Mouse (Mus musculus): Measurements from ENCODE around the gene Spag8. TPM values are rescaled to one million over a fixed set of nuclear protein-coding genes. Genes with fewer than 3 reads are reported as not detected.

Spag8 gene
- polyA plus RNA-seq, 1 experiment from 2014 or later: 1.7 TPM

DNA sequence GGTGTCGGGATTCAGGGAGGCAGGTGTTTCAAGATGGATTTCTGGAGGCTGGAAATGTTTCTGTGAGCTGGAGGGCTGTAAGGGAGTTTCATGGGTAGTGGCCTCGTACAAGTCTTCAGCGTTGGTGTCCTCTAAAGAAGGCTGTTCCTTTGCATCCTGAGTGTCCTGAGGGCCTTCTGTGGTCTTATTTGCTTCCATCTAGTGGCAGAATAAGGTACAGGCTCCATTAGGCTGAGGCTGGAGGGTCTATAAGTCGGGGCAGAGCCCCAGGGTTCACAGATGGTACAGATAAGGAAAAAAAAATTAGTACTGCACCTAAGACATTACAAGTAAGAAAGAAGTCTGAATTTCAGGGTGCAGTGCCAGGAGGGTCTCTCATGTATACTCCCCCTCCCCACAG is 13.0 kb upstream of the Spag8 start:
- 33% methylated on average over 4 of the region's 4 CpGs for WGBS
- Histone ChIP-seq H3K36me3 (ENCODE audit: control insufficient read depth, insufficient read depth, low read length) (no peaks in the 10 kb centered on the region), H3K4me2 (ENCODE audit: low read depth, low read length, severe bottlenecking) (no peak overlapping the region), H3K9me3 (ENCODE audit: control insufficient read depth, low read length) (no peaks in the 10 kb centered on the region), H3K4me1 (replicated peaks; ENCODE audit: control insufficient read depth, insufficient read depth, low read length) (peaks cover 6% of the 10 kb centered on the region), H3K4me3 (ENCODE audit: low read depth, low read length) (no peak overlapping the region), H3K27me3 (ENCODE audit: control insufficient read depth, insufficient read depth, low read length) (peaks cover 10% of the 10 kb centered on the region; the same call in 1 of the 2 replicates), H3K27ac (ENCODE audit: low read depth, low read length) (no peak overlapping the region), H3K9ac (ENCODE audit: low read length) (no peak overlapping the region)
- ATAC-seq (replicated peaks; ENCODE audit: low FRiP score) (no peak), DNase-seq (ENCODE audit: low spot score) (no peak)

DNA sequence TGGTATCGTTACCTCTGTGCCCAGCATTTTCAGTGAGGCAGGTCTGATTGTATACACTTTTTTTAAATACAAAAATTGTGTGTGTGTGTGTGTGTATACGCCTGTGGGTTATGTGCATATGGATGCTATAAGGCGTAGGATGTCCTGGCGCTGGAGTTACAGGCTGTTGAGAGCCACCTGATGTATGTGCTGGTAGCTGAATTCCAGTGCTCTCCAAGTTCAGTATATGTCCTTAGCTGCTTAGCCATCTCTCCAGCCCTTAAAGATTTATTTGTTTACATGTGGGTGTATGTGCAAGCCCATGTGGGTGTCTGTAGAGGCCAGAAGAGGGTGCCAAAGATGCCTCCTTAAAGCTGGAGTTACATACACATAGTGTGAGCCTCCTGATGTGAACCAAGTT is 3.8 kb upstream of the Spag8 start:
- H3K27ac ChIP-seq (ENCODE audit: low read depth, low read length): no peak overlapping the region
- DNase-seq (ENCODE audit: low spot score) (no peak), ATAC-seq (replicated peaks; ENCODE audit: low FRiP score) (no peak)
- no peak overlapping the region for H3K9ac ChIP-seq (ENCODE audit: low read length)
- H3K27me3 ChIP-seq (ENCODE audit: control insufficient read depth, insufficient read depth, low read length): no peaks in the 10 kb centered on the region
- H3K4me3 ChIP-seq (ENCODE audit: low read depth, low read length): peak overlapping the region; percentile 60
- H3K9me3 ChIP-seq (ENCODE audit: control insufficient read depth, low read length): no peaks in the 10 kb centered on the region
- H3K4me2 ChIP-seq (ENCODE audit: low read depth, low read length, severe bottlenecking): peak overlapping the region; percentile 80; the same call in 1 of the 2 replicates
- H3K4me1 ChIP-seq (replicated peaks; ENCODE audit: control insufficient read depth, insufficient read depth, low read length): peaks cover 4% of the 10 kb centered on the region; the same call in 1 of the 2 replicates
- no peaks in the 10 kb centered on the region for H3K36me3 ChIP-seq (ENCODE audit: control insufficient read depth, insufficient read depth, low read length)
- WGBS: 62% methylated on average over 4 of the region's 4 CpGs

DNA sequence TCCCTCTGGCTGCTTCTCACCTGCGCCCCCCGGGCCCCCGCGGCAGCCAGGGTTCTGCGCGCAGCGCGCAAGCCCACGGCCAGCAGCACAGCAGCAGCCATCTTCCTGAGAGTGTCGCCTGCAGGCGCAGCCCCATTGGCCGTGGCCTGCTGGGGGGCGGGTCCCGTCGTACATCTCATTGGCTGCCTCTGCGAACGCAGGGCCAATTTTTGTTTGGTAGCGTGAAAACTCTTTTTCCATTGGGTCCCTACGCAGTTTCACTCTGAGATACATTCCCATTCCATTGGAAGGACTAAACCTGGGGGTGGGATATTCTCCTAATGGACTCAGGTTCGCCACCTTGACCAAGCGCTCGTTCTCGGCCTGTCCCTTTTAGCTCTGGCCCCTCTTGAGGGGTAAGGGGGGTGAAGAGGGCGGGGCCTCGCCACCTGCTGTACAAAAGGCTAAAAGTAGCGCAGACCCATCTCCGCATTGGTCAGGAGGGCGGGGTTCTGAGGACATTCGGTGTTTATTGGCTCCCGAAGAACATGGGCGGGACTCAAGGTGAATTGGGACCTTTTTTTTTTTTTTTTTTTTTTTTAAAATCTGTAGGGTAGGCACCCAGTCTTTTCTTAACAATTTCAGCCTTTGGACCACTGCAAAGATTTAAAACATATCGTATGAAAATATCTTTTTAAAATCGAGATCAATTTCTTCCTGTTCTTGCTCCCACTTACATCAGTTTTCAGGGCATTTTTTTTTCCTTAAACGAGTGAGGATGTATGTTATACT is 3.1 kb upstream of the Spag8 start, which contains the start of gene Hint2:
Hint2 (minus strand) TSS at position 128 of the 771 bp plus-strand sequence.
- no peaks in the 10 kb centered on the region for H3K9me3 ChIP-seq (ENCODE audit: control insufficient read depth, low read length)
- H3K9ac ChIP-seq (ENCODE audit: low read length): peak within 1 kb of the TSS; percentile 82
- no peaks in the 10 kb centered on the region for H3K27me3 ChIP-seq (ENCODE audit: control insufficient read depth, insufficient read depth, low read length)
- H3K4me1 ChIP-seq (replicated peaks; ENCODE audit: control insufficient read depth, insufficient read depth, low read length): peaks cover 4% of the 10 kb centered on the region; the same call in 1 of the 2 replicates
- WGBS: 1% methylated on average over 34 of the region's 34 CpGs
- peak within 1 kb of the TSS; percentile 60 for H3K4me3 ChIP-seq (ENCODE audit: low read depth, low read length)
- peak within 1 kb of the TSS; percentile 79 for H3K27ac ChIP-seq (ENCODE audit: low read depth, low read length)
- no peaks in the 10 kb centered on the region for H3K36me3 ChIP-seq (ENCODE audit: control insufficient read depth, insufficient read depth, low read length)
- peak; percentile 96 for DNase-seq (ENCODE audit: low spot score)
- peak; percentile 96 for ATAC-seq (replicated peaks; ENCODE audit: low FRiP score)
- peak within 1 kb of the TSS; percentile 80 for H3K4me2 ChIP-seq (ENCODE audit: low read depth, low read length, severe bottlenecking)

DNA sequence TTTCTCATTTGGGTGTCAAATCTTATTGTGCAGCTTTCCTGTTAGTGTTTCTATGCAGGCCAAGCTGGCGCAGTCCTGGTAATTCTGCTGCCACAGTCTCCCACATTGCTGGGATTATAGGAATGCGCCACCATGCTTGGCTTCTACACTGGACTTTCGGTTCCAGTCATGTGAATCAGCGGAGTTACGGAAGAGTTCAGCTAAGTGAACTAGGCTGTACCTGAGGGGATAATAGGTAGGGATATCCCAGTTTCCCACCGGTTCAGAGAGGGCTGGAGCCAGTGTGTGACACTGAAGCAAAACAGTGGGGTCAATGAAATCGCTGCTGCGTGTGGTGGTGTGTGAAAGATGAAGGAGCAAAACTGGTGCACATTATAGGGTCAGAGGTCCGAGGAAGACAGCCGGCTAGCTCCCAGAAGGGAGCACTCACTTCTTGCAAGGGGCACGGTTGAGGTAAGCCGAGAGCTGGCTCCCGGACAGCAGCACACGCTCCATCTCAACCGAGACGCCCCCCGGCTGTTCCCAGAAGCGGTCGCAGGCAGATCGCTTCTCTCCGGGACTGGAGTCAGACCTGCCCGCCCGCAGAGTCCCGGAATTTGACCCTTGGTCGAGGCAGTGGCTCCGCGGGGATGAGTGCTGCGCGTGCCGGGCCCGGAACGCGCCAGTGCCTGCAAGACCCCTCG is 2.4 kb upstream of the Spag8 start:
- H3K4me2 ChIP-seq (ENCODE audit: low read depth, low read length, severe bottlenecking): peak overlapping the region; percentile 80
- peak; percentile 37; the same call in 1 of the 2 replicates for ATAC-seq (replicated peaks; ENCODE audit: low FRiP score)
- peak overlapping the region; percentile 82 for H3K9ac ChIP-seq (ENCODE audit: low read length)
- 5% methylated on average over 34 of the region's 34 CpGs for WGBS
- H3K4me3 ChIP-seq (ENCODE audit: low read depth, low read length): peak overlapping the region; percentile 60
- DNase-seq (ENCODE audit: low spot score): no peak
- H3K9me3 ChIP-seq (ENCODE audit: control insufficient read depth, low read length): no peaks in the 10 kb centered on the region
- H3K27ac ChIP-seq (ENCODE audit: low read depth, low read length): peak overlapping the region; percentile 79
- no peaks in the 10 kb centered on the region for H3K36me3 ChIP-seq (ENCODE audit: control insufficient read depth, insufficient read depth, low read length)
- peaks cover 4% of the 10 kb centered on the region; the same call in 1 of the 2 replicates for H3K4me1 ChIP-seq (replicated peaks; ENCODE audit: control insufficient read depth, insufficient read depth, low read length)
- H3K27me3 ChIP-seq (ENCODE audit: control insufficient read depth, insufficient read depth, low read length): no peaks in the 10 kb centered on the region

DNA sequence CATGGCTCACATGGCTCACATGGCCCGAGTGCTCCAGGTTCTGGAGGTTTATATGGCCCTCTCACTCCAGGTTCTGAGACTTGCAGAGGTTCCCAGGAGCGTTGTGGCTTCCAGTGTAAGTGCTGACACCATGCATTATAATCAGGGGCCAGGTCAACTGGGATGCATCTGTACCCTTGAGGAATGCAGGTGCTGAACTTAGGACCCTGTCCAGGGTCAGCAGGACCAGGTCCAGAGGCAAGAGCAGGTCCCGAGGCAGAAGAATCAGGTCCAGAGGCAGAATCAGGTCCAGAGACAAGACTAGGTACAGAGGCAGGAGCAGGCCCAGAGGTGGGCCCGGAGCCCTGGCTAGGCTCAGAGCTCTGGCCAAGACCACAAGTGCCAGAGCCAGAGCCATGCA is 668 bp downstream of the Spag8 start:
- H3K36me3 ChIP-seq (ENCODE audit: control insufficient read depth, insufficient read depth, low read length): no peaks in the 10 kb centered on the region
- peaks cover 4% of the 10 kb centered on the region; the same call in 1 of the 2 replicates for H3K9me3 ChIP-seq (ENCODE audit: control insufficient read depth, low read length)
- no peak overlapping the region for H3K27ac ChIP-seq (ENCODE audit: low read depth, low read length)
- H3K27me3 ChIP-seq (ENCODE audit: control insufficient read depth, insufficient read depth, low read length): no peaks in the 10 kb centered on the region
- peaks cover 4% of the 10 kb centered on the region; the same call in 1 of the 2 replicates for H3K4me1 ChIP-seq (replicated peaks; ENCODE audit: control insufficient read depth, insufficient read depth, low read length)
- no peak overlapping the region for H3K9ac ChIP-seq (ENCODE audit: low read length)
- 93% methylated on average over 4 of the region's 4 CpGs for WGBS
- H3K4me2 ChIP-seq (ENCODE audit: low read depth, low read length, severe bottlenecking): peak overlapping the region; percentile 45; the same call in 1 of the 2 replicates
- H3K4me3 ChIP-seq (ENCODE audit: low read depth, low read length): no peak overlapping the region
- DNase-seq (ENCODE audit: low spot score) (no peak), ATAC-seq (replicated peaks; ENCODE audit: low FRiP score) (no peak)

DNA sequence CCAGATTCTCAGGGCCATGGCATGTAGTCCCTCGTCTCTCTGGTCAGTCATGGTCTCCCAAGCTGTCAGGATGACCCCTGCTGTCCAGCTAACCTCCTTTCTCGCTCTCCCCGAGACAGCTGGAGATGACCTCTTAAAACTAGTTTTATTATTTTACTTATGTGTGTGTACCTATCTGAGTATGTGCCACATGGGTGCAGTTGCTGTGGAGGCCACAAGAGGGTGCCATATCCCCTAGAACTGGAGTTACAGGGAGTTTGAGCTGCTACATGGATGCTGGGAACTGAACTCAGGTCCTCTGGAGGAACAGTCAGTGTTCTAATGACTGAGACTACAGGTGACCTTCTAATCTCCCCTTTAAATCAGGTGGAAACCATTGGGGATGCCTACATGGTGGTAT is 3.6 kb downstream of the Spag8 start:
- DNase-seq (ENCODE audit: low spot score): no peak
- peaks cover 2% of the 10 kb centered on the region; the same call in 1 of the 2 replicates for H3K4me1 ChIP-seq (replicated peaks; ENCODE audit: control insufficient read depth, insufficient read depth, low read length)
- no peak overlapping the region for H3K4me2 ChIP-seq (ENCODE audit: low read depth, low read length, severe bottlenecking)
- WGBS: 94% methylated on average over 3 of the region's 3 CpGs
- H3K36me3 ChIP-seq (ENCODE audit: control insufficient read depth, insufficient read depth, low read length): no peaks in the 10 kb centered on the region
- H3K4me3 ChIP-seq (ENCODE audit: low read depth, low read length): no peak overlapping the region
- H3K9ac ChIP-seq (ENCODE audit: low read length): no peak overlapping the region
- no peak overlapping the region for H3K27ac ChIP-seq (ENCODE audit: low read depth, low read length)
- H3K27me3 ChIP-seq (ENCODE audit: control insufficient read depth, insufficient read depth, low read length): no peaks in the 10 kb centered on the region
- peaks cover 4% of the 10 kb centered on the region; the same call in 1 of the 2 replicates for H3K9me3 ChIP-seq (ENCODE audit: control insufficient read depth, low read length)
- no peak for ATAC-seq (replicated peaks; ENCODE audit: low FRiP score)

DNA sequence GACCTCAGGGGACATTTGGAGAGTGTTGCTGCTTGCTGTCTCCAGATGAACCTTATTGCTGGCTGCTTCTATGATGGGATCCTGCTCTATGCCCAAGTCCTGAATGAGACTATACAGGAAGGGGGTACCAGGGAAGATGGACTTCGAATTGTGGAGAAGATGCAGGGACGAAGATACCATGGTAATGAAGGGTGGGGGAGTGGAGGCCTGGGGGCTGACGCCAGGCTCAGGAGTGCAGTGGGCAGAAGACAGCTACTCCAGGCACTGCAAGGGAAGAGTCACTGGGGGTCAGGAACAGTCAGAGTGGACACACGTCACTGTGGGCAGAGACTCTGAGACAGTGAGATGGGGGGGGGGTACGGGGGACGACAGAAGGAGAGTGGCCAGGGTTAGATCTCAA is 12.9 kb downstream of the Spag8 start:
- no peak for ATAC-seq (replicated peaks; ENCODE audit: low FRiP score)
- Histone ChIP-seq H3K36me3 (ENCODE audit: control insufficient read depth, insufficient read depth, low read length) (no peaks in the 10 kb centered on the region), H3K27ac (ENCODE audit: low read depth, low read length) (no peak overlapping the region), H3K9me3 (ENCODE audit: control insufficient read depth, low read length) (no peaks in the 10 kb centered on the region), H3K9ac (ENCODE audit: low read length) (no peak overlapping the region), H3K4me2 (ENCODE audit: low read depth, low read length, severe bottlenecking) (no peak overlapping the region), H3K27me3 (ENCODE audit: control insufficient read depth, insufficient read depth, low read length) (no peaks in the 10 kb centered on the region), H3K4me1 (replicated peaks; ENCODE audit: control insufficient read depth, insufficient read depth, low read length) (no peaks in the 10 kb centered on the region), H3K4me3 (ENCODE audit: low read depth, low read length) (no peak overlapping the region)
- 83% methylated on average over 6 of the region's 6 CpGs for WGBS
- DNase-seq (ENCODE audit: low spot score): peak; percentile 11

DNA sequence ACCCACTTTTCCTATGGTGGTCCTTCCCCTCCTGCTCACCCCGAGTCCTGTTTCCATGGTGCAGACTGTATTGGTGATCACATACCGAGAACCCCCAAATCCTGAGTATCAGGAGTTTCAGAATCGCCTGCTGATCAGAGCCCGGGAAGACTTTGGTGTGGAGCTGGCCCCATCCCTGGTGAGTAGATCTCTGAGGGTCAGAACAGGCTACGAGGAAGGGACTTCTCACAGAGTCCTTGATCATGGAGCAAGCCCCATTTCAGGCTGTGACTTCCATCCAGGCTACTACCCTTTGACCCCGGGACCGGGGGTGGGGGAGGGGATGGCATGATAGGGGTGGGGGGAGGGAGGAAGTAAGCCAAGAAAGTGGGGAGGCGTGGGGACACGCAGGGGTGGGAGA is 13.3 kb downstream of the Spag8 start:
- no peak overlapping the region for H3K4me2 ChIP-seq (ENCODE audit: low read depth, low read length, severe bottlenecking)
- no peaks in the 10 kb centered on the region for H3K4me1 ChIP-seq (replicated peaks; ENCODE audit: control insufficient read depth, insufficient read depth, low read length)
- WGBS: 78% methylated on average over 9 of the region's 9 CpGs
- no peaks in the 10 kb centered on the region for H3K9me3 ChIP-seq (ENCODE audit: control insufficient read depth, low read length)
- H3K9ac ChIP-seq (ENCODE audit: low read length): no peak overlapping the region
- DNase-seq (ENCODE audit: low spot score): peak; percentile 37
- no peak overlapping the region for H3K27ac ChIP-seq (ENCODE audit: low read depth, low read length)
- no peaks in the 10 kb centered on the region for H3K36me3 ChIP-seq (ENCODE audit: control insufficient read depth, insufficient read depth, low read length)
- H3K4me3 ChIP-seq (ENCODE audit: low read depth, low read length): no peak overlapping the region
- ATAC-seq (replicated peaks; ENCODE audit: low FRiP score): no peak
- H3K27me3 ChIP-seq (ENCODE audit: control insufficient read depth, insufficient read depth, low read length): no peaks in the 10 kb centered on the region
